Mouse (Mus musculus): ENCODE results near the gene Lin52.

DNA sequence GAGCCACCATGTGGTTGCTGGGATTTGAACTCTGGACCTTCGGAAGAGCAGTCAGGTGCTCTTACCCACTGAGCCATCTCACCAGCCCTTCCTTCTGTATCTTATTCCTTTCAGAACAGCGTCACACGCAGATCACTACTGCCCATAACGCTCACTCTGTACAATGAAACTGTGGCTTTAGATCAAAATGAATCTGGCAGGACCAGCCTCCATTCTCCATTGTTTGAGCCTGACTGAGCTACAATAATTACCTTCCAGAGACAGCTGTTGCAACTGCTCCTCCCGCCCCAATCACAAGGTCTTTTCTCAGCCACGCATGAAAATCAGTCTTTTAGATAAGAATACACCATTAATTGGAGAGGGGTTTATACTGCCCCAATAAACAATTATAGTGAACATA lies 46.7 kb upstream of the Lin52 start:
- no peak for TF ChIP-seq POLR2A (IDR thresholded peaks at IDR 0.05; ENCODE audit: borderline replicate concordance, extremely low read depth, insufficient read depth, insufficient read length, poor library complexity, severe bottlenecking)
- no peak for TF ChIP-seq CTCF (IDR thresholded peaks at IDR 0.05; ENCODE audit: borderline replicate concordance, extremely low read depth, insufficient read depth, insufficient read length)
